Mouse (Mus musculus) cerebellum, adult 2 months (tissue): ENCODE data around the gene Tgm2.

ENCODE experiments used
- CTCF ChIP-seq: fragments of 200-500 bp; IDR thresholded peaks from 2 replicates; pipeline ENCODE4 v1.5.1; 2011; ENCODE audit warnings: low read depth, mild to moderate bottlenecking, control low read depth, low read length, moderate library complexity, borderline replicate concordance; ENCODE audit not compliant: insufficient read depth
- POLR2A ChIP-seq: fragments of 200-500 bp; IDR thresholded peaks from 2 replicates; pipeline ENCODE4 v1.6.1; 2011; ENCODE audit warnings: low read length, control low read depth, borderline replicate concordance; ENCODE audit not compliant: insufficient read depth

DNA sequence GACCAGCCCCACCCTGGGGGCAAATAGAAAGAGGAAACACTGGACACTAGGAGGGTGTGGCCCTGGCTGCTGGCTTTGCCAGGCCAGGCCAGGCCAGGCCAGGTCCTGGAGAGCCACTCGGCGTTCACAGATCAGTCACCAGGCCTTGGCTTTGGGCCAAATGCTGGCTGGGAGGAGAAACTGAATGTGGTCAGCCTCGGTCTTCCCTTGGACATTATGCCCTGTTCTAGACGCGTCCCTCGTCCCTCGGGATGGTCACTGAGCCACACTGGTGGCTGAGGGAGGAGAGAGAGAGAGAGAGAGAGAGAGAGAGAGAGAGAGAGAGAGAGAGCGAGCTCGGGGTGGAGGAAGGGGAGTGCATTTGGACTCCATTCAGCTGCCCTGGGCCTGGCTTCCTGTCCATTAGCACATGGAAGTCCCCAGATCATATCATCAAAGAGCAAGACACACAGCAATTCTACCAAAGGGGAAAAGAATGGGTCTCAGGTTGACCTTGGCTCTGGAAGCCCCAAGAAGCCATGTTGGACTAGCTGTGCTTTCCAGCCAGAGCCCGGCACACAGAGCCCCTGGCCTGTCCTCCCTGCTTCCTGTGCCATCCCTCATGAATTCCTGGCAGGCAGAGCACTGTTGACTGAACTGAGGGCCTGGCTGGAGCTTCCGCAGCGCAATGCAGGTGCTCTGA is 24.4 kb downstream of the Tgm2 start:
- no peak for TF ChIP-seq CTCF
- TF ChIP-seq POLR2A = no peak
